In genomic region chr4:99121123-99121755, GRCm38 (mm10) we compare ENCODE assay signal across 8 mouse cellular contexts. TPM values are rescaled to one million over a fixed set of nuclear protein-coding genes. Genes with fewer than 3 reads are reported as not detected.
DNase-seq lines count a peak whose midpoint lies in the region; ATAC-seq and TF ChIP-seq lines count a peak whose summit lies in the region.

No protein-coding gene starts in this region.

- 7% methylated on average over 17 of the region's 17 CpGs for WGBS in liver, adult 2 months
- WGBS in embryonic facial prominence, embryonic 10.5 days = 4% methylated on average over 17 of the region's 17 CpGs
- 2% methylated on average over 17 of the region's 17 CpGs for WGBS in hindbrain, postnatal 0 days
- 2% methylated on average over 17 of the region's 17 CpGs for WGBS in neural tube, embryonic 13.5 days

- H3K4me2 ChIP-seq in hindbrain, postnatal 0 days (ENCODE audit: low read depth, low read length) = peak overlapping the region; percentile 67
- H3K4me2 ChIP-seq in neural tube, embryonic 13.5 days = peak overlapping the region; percentile 57

- no peaks in the 10 kb centered on the region for H3K27me3 ChIP-seq in liver, adult 2 months (ENCODE audit: control insufficient read depth, insufficient read depth, low read length)
- H3K27me3 ChIP-seq in embryonic facial prominence, embryonic 10.5 days (replicated peaks; ENCODE audit: low read depth, poor library complexity, severe bottlenecking) = peaks cover 10% of the 10 kb centered on the region
- H3K27me3 ChIP-seq in hindbrain, postnatal 0 days (ENCODE audit: insufficient read depth, low read length) = no peaks in the 10 kb centered on the region
- no peaks in the 10 kb centered on the region for H3K27me3 ChIP-seq in neural tube, embryonic 13.5 days

- DNase-seq in liver, adult 2 months (ENCODE audit: extremely low read depth, low read depth, low spot score) = peak; percentile 25
- DNase-seq in liver = no peak
- no peak for DNase-seq in embryonic facial prominence, embryonic 10.5 days (ENCODE audit: low spot score)
- no peak for DNase-seq in hindbrain, postnatal 0 days (ENCODE audit: low spot score)
- DNase-seq in left cerebral cortex, adult 18-20 months (ENCODE audit: low spot score in 2 of 2) = no peak
- DNase-seq in adrenal gland, postnatal 36 days = no peak
- DNase-seq in layer of hippocampus, postnatal 14 days (ENCODE audit: low spot score in 2 of 2) = no peak

- H3K9me3 ChIP-seq in embryonic facial prominence, embryonic 10.5 days = no peaks in the 10 kb centered on the region
- no peaks in the 10 kb centered on the region for H3K9me3 ChIP-seq in hindbrain, postnatal 0 days (ENCODE audit: low read length)
- no peaks in the 10 kb centered on the region for H3K9me3 ChIP-seq in neural tube, embryonic 13.5 days

- H3K4me3 ChIP-seq in liver, adult 2 months (ENCODE audit: insufficient read depth, low read depth, low read length) = peak overlapping the region; percentile 70
- H3K4me3 ChIP-seq in embryonic facial prominence, embryonic 10.5 days = peak overlapping the region; percentile 99
- H3K4me3 ChIP-seq in hindbrain, postnatal 0 days (ENCODE audit: low read length) = peak overlapping the region; percentile 92
- peak overlapping the region; percentile 93 for H3K4me3 ChIP-seq in neural tube, embryonic 13.5 days

- peaks cover 9% of the 10 kb centered on the region; the same call in 1 of the 2 replicates for H3K79me2 ChIP-seq in liver, adult 2 months (ENCODE audit: control insufficient read depth, insufficient read depth, low read length)

- peaks cover 5% of the 10 kb centered on the region; the same call in 1 of the 2 replicates for H3K4me1 ChIP-seq in liver, adult 2 months (ENCODE audit: control insufficient read depth, insufficient read depth, low read length)
- peaks cover 53% of the 10 kb centered on the region for H3K4me1 ChIP-seq in embryonic facial prominence, embryonic 10.5 days
- H3K4me1 ChIP-seq in hindbrain, postnatal 0 days (ENCODE audit: insufficient read depth, low read length) = peaks cover 15% of the 10 kb centered on the region
- peaks cover 48% of the 10 kb centered on the region for H3K4me1 ChIP-seq in neural tube, embryonic 13.5 days (replicated peaks)

- peak; percentile 66 for ATAC-seq in hindbrain, postnatal 0 days
- ATAC-seq in neural tube, embryonic 13.5 days (ENCODE audit: low read depth) = peak; percentile 56; the same call in 1 of the 2 replicates

- peak overlapping the region; percentile 85 for H3K9ac ChIP-seq in liver, adult 2 months (ENCODE audit: low read depth, low read length)
- H3K9ac ChIP-seq in hindbrain, postnatal 0 days (replicated peaks; ENCODE audit: low read length) = peak overlapping the region; percentile 92
- peak overlapping the region; percentile 99 for H3K9ac ChIP-seq in neural tube, embryonic 13.5 days

- H3K27ac ChIP-seq in liver, adult 2 months (replicated peaks; ENCODE audit: insufficient read depth, low read depth, low read length) = no peak overlapping the region
- H3K27ac ChIP-seq in embryonic facial prominence, embryonic 10.5 days (replicated peaks) = peak overlapping the region; percentile 99
- H3K27ac ChIP-seq in hindbrain, postnatal 0 days = peak overlapping the region; percentile 93
- peak overlapping the region; percentile 90 for H3K27ac ChIP-seq in neural tube, embryonic 13.5 days (replicated peaks)

- TF ChIP-seq CTCF in liver, adult 2 months (IDR thresholded peaks at IDR 0.05; ENCODE audit: low read depth, low read length) = no peak
- TF ChIP-seq CTCF in hindbrain, postnatal 0 days (IDR thresholded peaks at IDR 0.05; ENCODE audit: low read depth) = no peak

- no peaks in the 10 kb centered on the region for H3K36me3 ChIP-seq in liver, adult 2 months (ENCODE audit: control insufficient read depth, insufficient read depth, low read length)
- no peaks in the 10 kb centered on the region for H3K36me3 ChIP-seq in embryonic facial prominence, embryonic 10.5 days (replicated peaks)
- no peaks in the 10 kb centered on the region for H3K36me3 ChIP-seq in hindbrain, postnatal 0 days (ENCODE audit: insufficient read depth, low read length)
- H3K36me3 ChIP-seq in neural tube, embryonic 13.5 days = no peaks in the 10 kb centered on the region

- no peak for TF ChIP-seq POLR2A in liver, adult 2 months (IDR thresholded peaks at IDR 0.05; ENCODE audit: extremely low read depth, insufficient read depth, low read length)

RNA-seq across cellular contexts. Expression of gene Dock7, which starts 0.5 kb away (rescaled TPM):
- 25.7 and 29.5 TPM in 2 replicates for total RNA-seq in liver, adult 2 months (2014; rRNA removed)
- polyA plus RNA-seq in liver, adult 2 months (2012; rRNA removed) = 6.7 and 6.8 TPM in 2 replicates
- polyA plus RNA-seq in embryonic facial prominence, embryonic 10.5 days (2016; fragmentation: Nextera tagmentation; extraction: Ambion mirVana) = 81.8 and 82.1 TPM in 2 replicates
- total RNA-seq in hindbrain, postnatal 0 days (2014; rRNA removed) = 71.5 and 72.8 TPM in 2 replicates
- polyA plus RNA-seq in hindbrain, postnatal 0 days (2015; fragmentation: Nextera tagmentation; extraction: Ambion mirVana) = 29.3 and 31.4 TPM in 2 replicates
- polyA plus RNA-seq in neural tube, embryonic 13.5 days (2015; fragmentation: Nextera tagmentation; extraction: Ambion mirVana) = 72.7 and 78.1 TPM in 2 replicates
- 10 to 100 TPM; 33.2 to 38.3 TPM for total RNA-seq in left cerebral cortex, adult 18-20 months (2021)
- 10 to 100 TPM; 37.3 to 67.4 TPM for total RNA-seq in adrenal gland, postnatal 36 days (2021)
- 10 to 100 TPM; 36.2 to 42.4 TPM for total RNA-seq in layer of hippocampus, postnatal 14 days (2021)
